Mouse (Mus musculus): ENCODE results near the gene Rnaseh2c. TPM values are rescaled to one million over a fixed set of nuclear protein-coding genes. Genes with fewer than 3 reads are reported as not detected.

Rnaseh2c gene
- polyA plus RNA-seq, 1 experiment from 2014 or later: 68.2 TPM

GRCm38 (mm10) chr19:5580776-5581175 lies 20.9 kb upstream of the Rnaseh2c start:
- WGBS: 90% methylated on average over 6 of the region's 6 CpGs

GRCm38 (mm10) chr19:5581995-5582394 lies 19.7 kb upstream of the Rnaseh2c start:
- WGBS: 88% methylated on average over 2 of the region's 2 CpGs
- no peaks in the 10 kb centered on the region for H3K9me3 ChIP-seq (replicated peaks)
- no peak for ATAC-seq (ENCODE audit: low FRiP score)

More at GRCm38 (mm10) chr19:5580776-5581175, 20.9 kb upstream of the Rnaseh2c start:
- H3K4me3 ChIP-seq (replicated peaks): no peak overlapping the region
- H3K27me3 ChIP-seq (replicated peaks): no peaks in the 10 kb centered on the region
- no peak overlapping the region for H3K4me2 ChIP-seq
- no peak overlapping the region for H3K9ac ChIP-seq (replicated peaks)
- H3K36me3 ChIP-seq: no peaks in the 10 kb centered on the region
- no peaks in the 10 kb centered on the region for H3K4me1 ChIP-seq
- ATAC-seq (ENCODE audit: low FRiP score): no peak
- no peaks in the 10 kb centered on the region for H3K9me3 ChIP-seq (replicated peaks)
- H3K27ac ChIP-seq (replicated peaks): no peak overlapping the region

GRCm38 (mm10) chr19:5589159-5589558 lies 12.5 kb upstream of the Rnaseh2c start:
- ATAC-seq (ENCODE audit: low FRiP score): no peak
- 67% methylated on average over 9 of the region's 9 CpGs for WGBS
- no peak overlapping the region for H3K9ac ChIP-seq (replicated peaks)
- no peak overlapping the region for H3K4me3 ChIP-seq (replicated peaks)
- no peaks in the 10 kb centered on the region for H3K36me3 ChIP-seq
- H3K27ac ChIP-seq (replicated peaks): no peak overlapping the region
- H3K4me2 ChIP-seq: no peak overlapping the region
- no peaks in the 10 kb centered on the region for H3K27me3 ChIP-seq (replicated peaks)
- no peaks in the 10 kb centered on the region for H3K9me3 ChIP-seq (replicated peaks)
- H3K4me1 ChIP-seq: no peaks in the 10 kb centered on the region

More at GRCm38 (mm10) chr19:5581995-5582394, 19.7 kb upstream of the Rnaseh2c start:
- H3K4me1 ChIP-seq: no peaks in the 10 kb centered on the region
- H3K36me3 ChIP-seq: no peaks in the 10 kb centered on the region
- H3K4me3 ChIP-seq (replicated peaks): no peak overlapping the region
- no peak overlapping the region for H3K4me2 ChIP-seq
- H3K27ac ChIP-seq (replicated peaks): no peak overlapping the region
- H3K9ac ChIP-seq (replicated peaks): no peak overlapping the region
- H3K27me3 ChIP-seq (replicated peaks): no peaks in the 10 kb centered on the region

- Histone ChIP-seq H3K27me3 (replicated peaks) (no peaks in the 10 kb centered on the region), H3K4me3 (replicated peaks) (no peak overlapping the region), H3K4me1 (no peaks in the 10 kb centered on the region), H3K4me2 (no peak overlapping the region), H3K27ac (replicated peaks) (no peak overlapping the region), H3K9ac (replicated peaks) (no peak overlapping the region), H3K9me3 (replicated peaks) (no peaks in the 10 kb centered on the region), H3K36me3 (no peaks in the 10 kb centered on the region)
- ATAC-seq (ENCODE audit: low FRiP score): no peak
- 91% methylated on average over 6 of the region's 6 CpGs for WGBS
These were observed 9.8 kb upstream of the Rnaseh2c start for GRCm38 (mm10) chr19:5591888-5592287.

- Histone ChIP-seq H3K27me3 (replicated peaks) (no peaks in the 10 kb centered on the region), H3K9me3 (replicated peaks) (no peaks in the 10 kb centered on the region), H3K9ac (replicated peaks) (no peak overlapping the region), H3K4me3 (replicated peaks) (no peak overlapping the region), H3K36me3 (peaks cover 13% of the 10 kb centered on the region), H3K4me1 (peaks cover 30% of the 10 kb centered on the region), H3K4me2 (no peak overlapping the region), H3K27ac (replicated peaks) (no peak overlapping the region)
- WGBS: 82% methylated on average over 4 of the region's 4 CpGs
- ATAC-seq (ENCODE audit: low FRiP score): no peak
These were observed 2.4 kb upstream of the Rnaseh2c start for GRCm38 (mm10) chr19:5599224-5599623.

GRCm38 (mm10) chr19:5603664-5604063 lies 2.0 kb downstream of the Rnaseh2c start:
- Histone ChIP-seq H3K27me3 (replicated peaks) (no peaks in the 10 kb centered on the region), H3K9me3 (replicated peaks) (no peaks in the 10 kb centered on the region), H3K9ac (replicated peaks) (no peak overlapping the region), H3K4me1 (peaks cover 48% of the 10 kb centered on the region), H3K4me3 (replicated peaks) (no peak overlapping the region), H3K27ac (replicated peaks) (no peak overlapping the region), H3K4me2 (no peak overlapping the region), H3K36me3 (peaks cover 58% of the 10 kb centered on the region)
- 95% methylated on average over 7 of the region's 7 CpGs for WGBS
- no peak for ATAC-seq (ENCODE audit: low FRiP score)

GRCm38 (mm10) chr19:5605126-5605525 lies 3.5 kb downstream of the Rnaseh2c start:
- Histone ChIP-seq H3K4me1 (peaks cover 56% of the 10 kb centered on the region), H3K4me3 (replicated peaks) (no peak overlapping the region), H3K36me3 (peaks cover 61% of the 10 kb centered on the region), H3K4me2 (no peak overlapping the region), H3K27ac (replicated peaks) (no peak overlapping the region), H3K9ac (replicated peaks) (no peak overlapping the region), H3K27me3 (replicated peaks) (no peaks in the 10 kb centered on the region), H3K9me3 (replicated peaks) (no peaks in the 10 kb centered on the region)
- no peak for ATAC-seq (ENCODE audit: low FRiP score)
- 95% methylated on average over 7 of the region's 7 CpGs for WGBS

GRCm38 (mm10) chr19:5606196-5606595 lies 4.5 kb downstream of the Rnaseh2c start:
- Histone ChIP-seq H3K4me2 (no peak overlapping the region), H3K9ac (replicated peaks) (no peak overlapping the region), H3K27ac (replicated peaks) (no peak overlapping the region), H3K4me3 (replicated peaks) (no peak overlapping the region), H3K36me3 (peaks cover 61% of the 10 kb centered on the region), H3K9me3 (replicated peaks) (no peaks in the 10 kb centered on the region), H3K4me1 (peaks cover 63% of the 10 kb centered on the region), H3K27me3 (replicated peaks) (no peaks in the 10 kb centered on the region)
- ATAC-seq (ENCODE audit: low FRiP score): no peak
- 85% methylated on average over 8 of the region's 8 CpGs for WGBS

- H3K4me2 ChIP-seq: peak overlapping the region; percentile 72
- no peak overlapping the region for H3K27ac ChIP-seq (replicated peaks)
- H3K4me1 ChIP-seq: peaks cover 49% of the 10 kb centered on the region
- ATAC-seq (ENCODE audit: low FRiP score): no peak
- H3K9me3 ChIP-seq (replicated peaks): no peaks in the 10 kb centered on the region
- H3K27me3 ChIP-seq (replicated peaks): no peaks in the 10 kb centered on the region
- H3K36me3 ChIP-seq: peaks cover 61% of the 10 kb centered on the region
- 95% methylated on average over 26 of the region's 26 CpGs for WGBS
- H3K4me3 ChIP-seq (replicated peaks): no peak overlapping the region
- H3K9ac ChIP-seq (replicated peaks): no peak overlapping the region
These were observed 6.2 kb downstream of the Rnaseh2c start for GRCm38 (mm10) chr19:5607705-5608410.

- Histone ChIP-seq H3K9ac (replicated peaks) (peak overlapping the region; percentile 94), H3K36me3 (peaks cover 52% of the 10 kb centered on the region), H3K4me3 (replicated peaks) (peak overlapping the region; percentile 72), H3K4me2 (peak overlapping the region; percentile 72), H3K27ac (replicated peaks) (peak overlapping the region; percentile 99; the same call in 1 of the 2 replicates), H3K27me3 (replicated peaks) (no peaks in the 10 kb centered on the region; the same call in 1 of the 2 replicates), H3K4me1 (peaks cover 40% of the 10 kb centered on the region), H3K9me3 (replicated peaks) (no peaks in the 10 kb centered on the region)
- over 99% methylated on average over 13 of the region's 13 CpGs for WGBS
- ATAC-seq (ENCODE audit: low FRiP score): no peak
These were observed 7.0 kb downstream of the Rnaseh2c start for GRCm38 (mm10) chr19:5608707-5609106.

GRCm38 (mm10) chr19:5609171-5609546 lies 7.5 kb downstream of the Rnaseh2c start:
- Histone ChIP-seq H3K9ac (replicated peaks) (peak overlapping the region; percentile 94), H3K27me3 (replicated peaks) (no peaks in the 10 kb centered on the region; the same call in 1 of the 2 replicates), H3K4me3 (replicated peaks) (peak overlapping the region; percentile 72), H3K9me3 (replicated peaks) (no peaks in the 10 kb centered on the region), H3K4me2 (peak overlapping the region; percentile 72), H3K27ac (replicated peaks) (peak overlapping the region; percentile 99), H3K36me3 (peaks cover 48% of the 10 kb centered on the region), H3K4me1 (peaks cover 36% of the 10 kb centered on the region)
- ATAC-seq (ENCODE audit: low FRiP score): no peak
- WGBS: 55% methylated on average over 10 of the region's 10 CpGs
